8 mouse cellular contexts compared by ENCODE assay signal in genomic region chr8:84990349-84990748, GRCm38 (mm10). TPM values are rescaled to one million over a fixed set of nuclear protein-coding genes. Genes with fewer than 3 reads are reported as not detected.
DNase-seq lines count a peak whose midpoint lies in the region; ATAC-seq lines count a peak whose summit lies in the region.

Hook2 (plus strand) TSS chr8:84990603.

- DNase-seq in adipocyte (ENCODE audit: low spot score), result peak; percentile 99
- peak; percentile 100 for DNase-seq in embryo, embryonic 10 days (ENCODE audit: low spot score)
- DNase-seq in gastrocnemius, postnatal 14 days, result peak; percentile 96
- peak; percentile 97 for DNase-seq in left cerebral cortex, postnatal 10 days (ENCODE audit: extremely low spot score in 1 of 2, low spot score in 2 of 2)
- DNase-seq in right cerebral cortex, postnatal 25 days, result peak; percentile 93
- DNase-seq in urinary bladder, postnatal 4 days (ENCODE audit: low spot score in 2 of 2), result peak; percentile 95 to 98

- ATAC-seq in inflammation-experienced regulatory T-cells, adult 6 months, result peak; percentile 77
- peak; percentile 78 for ATAC-seq in megakaryocyte-erythroid progenitor cell, adult 5-6 weeks (replicated peaks; ENCODE audit: low FRiP score, low TSS enrichment, poor library complexity, severe bottlenecking)

- intact Hi-C loops in gastrocnemius, postnatal 14 days (cut with DNase I; ENCODE audit: low total_unique reads), result no loop called here
- intact Hi-C loops in left cerebral cortex, postnatal 10 days (cut with DNase I), result loop anchor here (1.0 kb wide), 1 partner anchor 15 kb away; no protein-coding TSS in a partner anchor

RNA-seq across cellular contexts. Expression of gene Hook2, which starts in this region (rescaled TPM):
- 1 to 10 TPM; 1.4 to 1.5 TPM for total RNA-seq in gastrocnemius, postnatal 14 days (2021)
- 1 to 10 TPM; 2.2 to 4.9 (median 4.6) TPM for polyA plus RNA-seq in inflammation-experienced regulatory T-cells, adult 6 months (2017; shearing (Covaris generic))
- 10 to 100 TPM; 13.4 to 13.9 TPM for total RNA-seq in left cerebral cortex, postnatal 10 days (2021)
- 7.7 and 9.6 TPM in 2 replicates for total RNA-seq in megakaryocyte-erythroid progenitor cell, adult 5-6 weeks (2014; fragmentation: Nextera tagmentation)
- 11.0 and 19.9 TPM in 2 replicates for total RNA-seq in megakaryocyte-erythroid progenitor cell, adult 5-6 weeks (2017)

Comparison
In these comparisons a context has a peak if more than half of its experiments do, and no peak if none do; other contexts are left out.
1. Peak in every context shown above with its lines: DNase-seq and ATAC-seq.